Mouse (Mus musculus) ovary, adult 10 weeks (tissue): ENCODE data around the gene Svs1. TPM values are rescaled to one million over a fixed set of nuclear protein-coding genes. Genes with fewer than 3 reads are reported as not detected.

ENCODE experiments used
- polyA plus RNA-seq: library from polyadenylated mRNA; stranded (reverse); fragments of 350-450 nt; fragmentation: Illumina TruSeq; extraction: RNeasy Lipid Tissue Mini Kit (QIAGEN cat#74804); gene quantifications from one replicate; pipeline ENCODE4 v1.2.3, GENCODE M21; 2014

The Svs1 gene
- not detected for polyA plus RNA-seq

DNA sequence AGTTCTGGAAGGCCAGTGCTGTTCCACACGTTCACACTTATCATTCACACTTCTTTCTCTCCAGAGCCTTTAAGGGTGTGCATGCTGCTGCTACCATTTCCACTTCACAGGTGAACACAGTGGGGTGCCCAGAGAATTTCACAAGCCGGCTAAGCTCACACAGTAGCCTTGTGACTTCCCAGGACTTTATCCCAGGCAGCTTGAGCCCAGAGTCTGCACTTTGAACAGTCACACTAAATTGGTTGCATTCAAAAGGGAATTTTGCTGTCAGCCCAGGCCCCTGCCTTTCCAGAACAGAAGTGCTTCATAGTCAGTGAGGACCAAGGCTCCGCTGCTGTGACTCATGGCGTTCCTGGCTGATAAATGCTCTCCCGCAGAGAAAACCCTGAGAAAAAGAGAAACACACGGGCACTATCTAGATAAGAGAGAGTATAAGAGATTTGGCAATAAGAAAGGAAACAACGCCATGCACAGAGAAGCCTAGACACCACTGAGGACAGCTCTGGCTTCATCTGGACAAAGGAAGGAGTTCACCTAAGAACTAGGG is at the start of gene Svs1:
TSS of gene Svs1 (plus strand) at position 418 of the 547 bp plus-strand sequence.

DNA sequence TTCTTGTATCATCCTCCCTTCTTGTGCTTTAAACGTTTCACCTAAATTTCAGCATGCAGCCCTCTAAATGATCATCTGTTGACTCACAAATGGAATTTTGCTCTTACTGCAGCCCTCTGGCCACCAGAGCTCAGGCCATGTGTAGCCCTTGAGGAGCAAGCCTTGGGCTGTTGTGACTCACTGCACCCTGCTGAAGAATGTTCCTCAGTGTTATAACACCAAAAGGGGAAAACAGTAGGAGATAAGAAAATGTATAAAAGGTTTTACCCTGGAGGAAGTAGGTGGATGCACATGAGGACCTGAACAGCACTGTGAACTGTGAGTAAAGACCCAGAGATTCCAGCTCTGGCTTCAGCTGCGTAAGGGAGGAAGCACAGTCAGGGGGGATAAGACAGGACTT is 12.0 kb upstream of the Svs1 start, which contains the start of gene Doxl2:
TSS of gene Doxl2 (plus strand) at position 301 of the 400 bp plus-strand sequence.

GRCm38 (mm10) chr6:49036275-49037267 is 49.9 kb downstream of the Svs1 start, which contains the start of gene Gpnmb:
Gene Gpnmb, plus strand, starts transcription at chr6:49036546.

Other genes starting within 250 kb of the Svs1 start
- gene Gimap1, start 247.8 kb upstream of the Svs1 start, polyA plus RNA-seq: 0.83 TPM
- 4.7 TPM for gene Gimap5, start 240.7 kb upstream of the Svs1 start, polyA plus RNA-seq
- gene Gimap3, start 216.0 kb upstream of the Svs1 start, polyA plus RNA-seq: 2.7 TPM
- gene Tmem176a, start 145.9 kb upstream of the Svs1 start, polyA plus RNA-seq: 202 TPM
- gene Tmem176b, start 145.4 kb upstream of the Svs1 start, polyA plus RNA-seq: 45.4 TPM
- 3.1 TPM for gene Aoc1, start 114.0 kb upstream of the Svs1 start, polyA plus RNA-seq
- not detected for gene 1600015I10Rik, start 57.0 kb upstream of the Svs1 start, polyA plus RNA-seq
- gene Doxl2, start 11.9 kb upstream of the Svs1 start, polyA plus RNA-seq: not detected
- 23.3 TPM for gene Gpnmb, start 49.7 kb downstream of the Svs1 start, polyA plus RNA-seq
- 21.9 TPM for gene Malsu1, start 86.9 kb downstream of the Svs1 start, polyA plus RNA-seq
- gene Igf2bp3, start 228.1 kb downstream of the Svs1 start, polyA plus RNA-seq: 2.3 TPM